Mouse (Mus musculus): ENCODE data around the gene Kcmf1.
"Not testable (repeated sequence)": the region's sequence is repeated elsewhere in the genome, so short reads cannot be mapped to it uniquely, and the experiment has no call there.

Gene Kcmf1

GRCm38 (mm10) chr6:72840867-72841780 lies 58.7 kb downstream of the Kcmf1 start:
- no peak for DNase-seq

- no peak for DNase-seq
Observed at GRCm38 (mm10) chr6:72837756-72838155, 62.0 kb downstream of the Kcmf1 start.

- no peak for DNase-seq
Observed at GRCm38 (mm10) chr6:72834518-72834917, 65.3 kb downstream of the Kcmf1 start.

- no peak for DNase-seq
Observed at GRCm38 (mm10) chr6:72831858-72832257, 67.9 kb downstream of the Kcmf1 start.

GRCm38 (mm10) chr6:72831276-72831675 lies 68.5 kb downstream of the Kcmf1 start:
- DNase-seq, result no peak

- DNase-seq, result no peak
Observed at GRCm38 (mm10) chr6:72828857-72829256, 70.9 kb downstream of the Kcmf1 start.

GRCm38 (mm10) chr6:72828037-72828436 lies 71.7 kb downstream of the Kcmf1 start:
- DNase-seq, result not testable (repeated sequence)

- no peak for DNase-seq
Observed at GRCm38 (mm10) chr6:72825762-72826161, 74.0 kb downstream of the Kcmf1 start.

GRCm38 (mm10) chr6:72824971-72825737 lies 74.6 kb downstream of the Kcmf1 start:
- DNase-seq, result no peak

GRCm38 (mm10) chr6:72813456-72813855 lies 86.3 kb downstream of the Kcmf1 start:
- DNase-seq, result no peak

- DNase-seq, result no peak
Observed at GRCm38 (mm10) chr6:72810248-72810647, 89.5 kb downstream of the Kcmf1 start.

- no peak for DNase-seq
Observed at GRCm38 (mm10) chr6:72809522-72810149, 90.1 kb downstream of the Kcmf1 start.

- no peak for DNase-seq
Observed at GRCm38 (mm10) chr6:72808342-72808741, 91.4 kb downstream of the Kcmf1 start.

GRCm38 (mm10) chr6:72803669-72804068 lies 96.1 kb downstream of the Kcmf1 start:
- DNase-seq, result no peak

GRCm38 (mm10) chr6:72802119-72802518 lies 97.7 kb downstream of the Kcmf1 start:
- no peak for DNase-seq

GRCm38 (mm10) chr6:72800641-72801040 lies 99.1 kb downstream of the Kcmf1 start:
- DNase-seq, result no peak

- no peak for DNase-seq
Observed at GRCm38 (mm10) chr6:72797763-72798162, 102.0 kb downstream of the Kcmf1 start.

GRCm38 (mm10) chr6:72795444-72795843 lies 104.3 kb downstream of the Kcmf1 start:
- DNase-seq, result no peak

GRCm38 (mm10) chr6:72794870-72795269 lies 104.9 kb downstream of the Kcmf1 start:
- DNase-seq, result no peak

- DNase-seq, result no peak
Observed at GRCm38 (mm10) chr6:72792641-72793040, 107.1 kb downstream of the Kcmf1 start.

All from cerebellum, adult 9-11 months (tissue).